Mouse (Mus musculus) common myeloid progenitor, adult 5-6 weeks (primary cell): ENCODE measurements around the gene Gprin1. TPM values are rescaled to one million over a fixed set of nuclear protein-coding genes. Genes with fewer than 3 reads are reported as not detected.
"Not testable (repeated sequence)": the region's sequence is repeated elsewhere in the genome, so short reads cannot be mapped to it uniquely, and the experiment has no call there.

Source experiments
- ATAC-seq: replicated peaks from 2 replicates; pipeline ENCODE4 v1.8.0; 2016; ENCODE audit warnings: low read depth, mild to moderate bottlenecking, moderate TSS enrichment, inconsistent platforms; ENCODE audit not compliant: poor library complexity, severe bottlenecking
- total RNA-seq: library from RNA; stranded (forward); fragments of 200-1000, 187-1606 nt; gene quantifications from 2 replicates; pipeline ENCODE4 v1.2.3, GENCODE M21; 2017

Gprin1 gene
- total RNA-seq = not detected in 2 replicates

DNA sequence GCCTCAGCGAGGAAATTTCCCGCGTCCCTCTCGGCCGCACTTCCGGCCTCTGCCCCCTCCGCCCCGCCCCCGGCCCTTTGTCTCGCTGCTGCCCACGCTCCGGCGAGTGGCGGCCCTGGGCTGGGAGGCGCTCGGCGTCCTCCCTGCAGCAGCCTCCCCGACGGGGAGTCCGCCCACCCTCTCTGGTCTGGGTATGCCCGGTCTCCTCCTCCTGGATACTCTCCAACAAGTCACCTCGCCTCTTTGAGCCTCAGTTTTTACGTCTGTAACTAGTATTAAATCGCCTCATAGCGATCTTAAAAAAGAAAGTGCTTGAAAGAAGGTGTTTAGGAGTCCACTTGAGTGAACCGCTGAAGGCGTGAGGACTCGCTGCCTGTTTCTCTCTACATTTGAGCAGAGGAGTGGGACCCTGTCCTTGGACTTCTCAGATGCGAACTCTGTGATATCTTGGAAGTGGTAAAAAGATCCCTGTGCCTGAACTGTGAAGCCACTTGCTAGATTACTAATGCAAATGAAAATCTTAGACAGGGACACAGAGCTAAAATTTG, at the start of gene Gprin1:
Gprin1 (minus strand) TSS at position 11 of the 548 bp plus-strand sequence.
- no peak for ATAC-seq

DNA sequence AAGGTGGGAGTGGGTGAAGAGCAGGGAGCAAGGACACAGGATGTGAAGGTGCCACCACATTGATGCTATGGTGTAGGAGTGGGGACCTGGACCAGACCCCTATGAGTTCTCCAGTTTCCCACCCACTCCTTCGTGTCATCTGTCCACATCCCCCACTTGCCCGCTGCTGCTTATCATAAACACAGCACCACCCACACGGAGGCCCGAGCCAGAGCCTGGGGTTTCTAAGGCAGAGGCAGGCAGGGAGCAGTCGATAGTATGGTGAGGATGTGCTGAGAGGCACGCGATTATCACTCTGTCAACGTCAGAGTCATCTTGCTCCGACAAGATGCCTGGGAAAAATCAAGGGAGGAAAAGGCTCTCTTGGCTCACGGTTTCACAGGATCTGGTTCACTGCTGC, 49.1 kb upstream of the Gprin1 start:
- ATAC-seq = no peak

GRCm38 (mm10) chr13:54797861-54798643, 48.4 kb upstream of the Gprin1 start:
- no peak for ATAC-seq

DNA sequence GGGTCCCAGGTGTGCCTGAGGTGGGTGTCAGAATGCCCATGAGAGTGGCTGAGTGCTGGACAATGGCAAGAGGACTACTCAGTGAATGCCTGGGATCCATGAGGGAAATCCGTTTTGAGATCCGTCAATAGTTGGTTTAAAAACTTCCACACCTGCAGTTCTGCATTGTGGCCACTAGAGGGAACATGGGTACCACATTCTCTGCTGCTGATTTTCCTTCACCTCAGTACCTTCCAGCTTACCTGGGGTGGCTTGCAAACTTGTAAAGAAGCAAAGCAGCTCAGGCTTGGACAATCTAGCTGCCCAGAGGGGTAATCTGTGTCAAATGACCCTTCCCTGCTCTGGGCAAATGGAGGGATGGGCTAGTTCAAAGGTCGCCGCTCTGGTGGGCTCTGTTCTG, 47.7 kb upstream of the Gprin1 start:
- ATAC-seq = 0 out of 2 replicates have a peak, but pooled peaks have one; percentile 22

DNA sequence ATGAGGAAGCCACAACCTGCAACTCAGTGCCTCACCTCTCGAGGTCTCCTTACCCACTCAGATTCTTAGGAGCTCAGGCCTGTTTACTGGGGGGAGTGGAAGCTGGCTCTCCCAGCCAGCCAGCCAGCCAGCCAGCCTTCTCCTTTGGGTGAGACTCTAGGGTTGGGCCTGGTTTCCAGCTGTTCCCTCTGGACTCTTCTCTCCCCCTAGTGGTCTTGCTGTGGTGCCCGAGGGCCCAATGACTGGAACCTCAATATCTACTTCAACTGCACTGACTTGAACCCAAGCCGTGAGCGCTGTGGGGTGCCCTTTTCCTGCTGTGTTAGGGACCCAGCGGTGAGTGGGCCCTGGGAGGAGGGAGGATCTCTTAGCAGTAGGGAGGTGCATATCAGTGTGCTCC, 45.2 kb upstream of the Gprin1 start:
- ATAC-seq = no peak

- ATAC-seq = no peak
These were observed 44.4 kb upstream of the Gprin1 start for GRCm38 (mm10) chr13:54794002-54794577.

- no peak for ATAC-seq
These were observed 42.9 kb upstream of the Gprin1 start for GRCm38 (mm10) chr13:54792259-54793230.

GRCm38 (mm10) chr13:54789561-54790397, 40.1 kb upstream of the Gprin1 start:
- 0 out of 2 replicates have a peak, but pooled peaks have one; percentile 16 for ATAC-seq

DNA sequence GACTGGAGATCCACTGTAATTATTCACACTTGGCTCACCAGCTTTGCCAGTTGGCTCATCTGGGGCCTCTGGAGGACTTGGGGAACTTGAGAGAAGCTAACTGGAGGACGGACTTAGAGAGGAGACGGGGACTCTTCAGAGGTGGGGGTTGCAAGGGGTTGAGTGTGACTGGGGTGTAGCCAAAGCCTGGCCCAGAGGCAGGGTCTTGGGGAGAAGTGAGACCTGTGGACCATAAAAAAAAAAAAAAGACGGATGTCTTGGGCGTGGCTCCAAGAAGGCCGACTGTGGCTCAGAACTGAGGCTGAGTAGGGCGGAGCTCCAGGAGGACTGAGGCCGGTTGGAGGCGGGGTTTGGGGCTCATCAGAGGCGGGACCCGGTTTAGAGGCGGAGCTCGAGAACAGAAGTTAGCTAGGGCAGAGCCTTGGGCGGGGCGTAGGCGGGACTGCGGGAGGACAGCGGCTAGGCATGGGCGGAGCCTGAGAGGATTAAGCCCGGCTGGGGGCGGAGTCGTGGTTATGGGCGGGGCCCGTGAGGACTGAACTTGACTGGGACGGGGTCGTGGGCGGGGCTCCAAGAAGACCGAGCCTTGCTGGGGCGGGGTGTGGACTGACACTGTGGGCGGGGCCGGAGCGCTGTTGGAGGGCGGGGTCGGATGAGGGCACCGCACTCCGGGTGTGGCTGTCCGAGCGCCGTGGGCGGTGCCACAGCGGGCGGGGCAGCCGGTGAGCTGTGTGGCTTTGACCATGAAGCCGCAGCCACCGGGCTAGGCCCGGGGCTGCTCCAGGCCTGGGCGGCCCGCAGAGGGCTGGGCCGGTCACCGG, 39.3 kb upstream of the Gprin1 start, which contains the start of gene Tspan17:
Tspan17 (plus strand) TSS at position 638 of the 821 bp plus-strand sequence.
- peak; percentile 90 for ATAC-seq

GRCm38 (mm10) chr13:54787591-54787990, 37.9 kb upstream of the Gprin1 start:
- ATAC-seq = not testable (repeated sequence)

DNA sequence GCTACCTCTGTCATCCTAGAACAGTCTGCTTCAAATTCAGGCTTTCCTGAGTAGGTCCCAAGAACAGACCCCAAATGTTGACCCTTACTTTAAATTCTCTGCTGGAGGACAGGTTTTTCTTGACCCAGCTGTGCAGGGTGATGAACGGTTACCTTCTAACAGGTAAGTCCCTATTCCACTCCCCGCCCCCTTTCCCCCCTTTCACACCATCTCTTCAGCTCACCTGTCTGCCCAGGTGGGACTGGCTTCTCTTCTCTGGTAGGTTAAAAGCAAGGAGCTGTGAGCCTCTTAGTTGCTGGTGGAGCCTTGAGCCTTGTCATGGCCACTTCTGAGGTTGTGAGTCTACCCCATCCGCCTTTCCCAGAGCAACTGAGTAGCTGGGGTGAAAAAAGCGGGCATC, 34.0 kb upstream of the Gprin1 start, which contains the start of gene Eif4e1b:
Eif4e1b (plus strand) TSS at position 301 of the 400 bp plus-strand sequence.
- ATAC-seq = no peak

DNA sequence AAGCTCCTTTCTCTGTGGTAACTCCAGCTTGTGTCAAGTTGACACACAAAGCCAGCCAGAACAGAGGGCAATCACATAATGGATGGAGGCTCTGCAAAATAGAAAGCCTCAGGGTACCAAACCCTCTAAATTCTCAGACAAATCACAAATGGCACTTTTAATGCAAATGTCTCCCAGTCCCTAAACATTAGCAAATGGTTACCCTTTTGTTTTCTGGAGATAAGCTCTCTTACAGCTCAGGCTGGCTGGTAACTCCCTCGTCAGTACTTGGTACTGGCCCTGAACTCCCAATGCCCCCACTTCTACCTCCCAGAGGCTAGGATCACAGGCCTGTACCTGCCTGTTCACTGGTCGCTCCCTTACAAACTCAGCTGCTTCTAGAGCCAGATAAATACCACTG, 33.6 kb upstream of the Gprin1 start:
- ATAC-seq = no peak

- ATAC-seq = no peak
These were observed 31.4 kb upstream of the Gprin1 start for GRCm38 (mm10) chr13:54781086-54781485.

DNA sequence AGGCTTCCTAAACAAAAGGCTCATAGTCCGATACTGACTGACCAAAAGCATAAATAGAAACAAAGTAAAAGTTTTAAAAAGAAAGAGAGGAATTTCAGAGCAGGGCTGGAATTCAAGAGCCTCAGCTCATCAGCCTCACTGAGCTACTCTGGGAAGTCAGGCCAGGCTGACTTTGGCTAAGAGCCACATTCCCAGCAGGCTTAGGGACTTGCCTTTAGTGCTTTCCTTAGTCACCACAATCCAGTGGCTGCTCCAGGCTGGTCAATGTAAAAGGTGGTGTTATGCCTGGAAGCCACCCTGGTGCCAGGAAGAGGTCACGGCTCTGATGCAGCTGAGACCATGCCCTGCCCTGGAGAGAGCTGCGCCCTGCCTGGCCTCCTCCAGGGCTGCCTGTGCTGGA, 30.9 kb upstream of the Gprin1 start:
- no peak for ATAC-seq

DNA sequence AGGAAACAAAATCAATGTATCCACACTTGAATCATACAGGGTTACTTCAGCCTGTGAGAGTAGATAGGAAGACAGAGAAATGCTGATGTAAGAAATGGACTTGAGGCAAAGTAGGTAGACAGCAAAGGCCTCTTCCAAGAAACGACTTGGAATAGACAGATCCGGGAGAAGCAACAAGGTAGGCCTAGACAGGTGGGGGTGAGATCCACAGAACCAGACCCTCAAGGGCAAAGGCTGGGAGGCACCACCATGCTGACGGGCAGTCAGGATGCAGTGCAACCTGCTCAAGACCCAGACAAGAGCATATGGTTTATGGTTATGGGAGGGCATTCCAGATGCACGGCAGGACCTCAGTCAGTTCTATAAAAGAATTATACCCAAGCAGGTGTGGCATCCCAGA, 17.3 kb upstream of the Gprin1 start:
- ATAC-seq = no peak

DNA sequence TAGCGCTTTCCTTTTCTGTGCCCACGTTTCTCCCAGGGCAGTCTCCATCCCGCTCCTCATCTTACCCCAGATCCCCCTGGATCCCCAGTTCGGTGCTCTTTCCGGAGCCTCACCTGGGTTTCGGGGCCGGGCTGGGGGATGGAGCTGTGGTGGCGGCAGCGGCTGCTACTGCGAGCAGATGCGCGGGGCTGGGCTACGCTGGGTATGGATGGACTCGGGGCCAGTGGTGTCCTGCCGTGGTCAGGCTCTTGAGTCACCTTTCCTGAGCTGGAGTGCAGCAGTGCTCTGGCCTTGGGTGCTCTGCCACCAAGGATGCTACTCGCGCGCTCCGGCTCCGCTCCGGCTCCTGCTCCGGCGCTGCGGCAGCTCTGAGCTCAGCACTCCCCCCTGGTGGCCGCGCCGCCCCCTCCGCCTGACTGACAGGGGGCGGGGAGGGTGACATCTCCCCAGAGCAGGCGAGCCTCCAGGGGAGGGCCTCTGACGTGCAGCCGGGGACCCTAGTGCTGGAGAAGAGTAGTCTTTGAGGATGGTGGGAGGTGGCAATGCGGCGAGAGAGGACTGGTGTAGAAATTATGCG, 16.6 kb upstream of the Gprin1 start, which contains the start of gene Sncb:
Sncb (minus strand) TSS at position 404 of the 577 bp plus-strand sequence.
- peak; percentile 85 for ATAC-seq

GRCm38 (mm10) chr13:54765281-54766191, 15.9 kb upstream of the Gprin1 start:
- no peak for ATAC-seq
